Mouse (Mus musculus): ENCODE results near the gene Rimklb. TPM values are rescaled to one million over a fixed set of nuclear protein-coding genes. Genes with fewer than 3 reads are reported as not detected.
"Not testable (repeated sequence)": the region's sequence is repeated elsewhere in the genome, so short reads cannot be mapped to it uniquely, and the experiment has no call there.

Rimklb gene
- polyA plus RNA-seq, 1 experiment from 2014 or later, result 23.2 TPM

DNA sequence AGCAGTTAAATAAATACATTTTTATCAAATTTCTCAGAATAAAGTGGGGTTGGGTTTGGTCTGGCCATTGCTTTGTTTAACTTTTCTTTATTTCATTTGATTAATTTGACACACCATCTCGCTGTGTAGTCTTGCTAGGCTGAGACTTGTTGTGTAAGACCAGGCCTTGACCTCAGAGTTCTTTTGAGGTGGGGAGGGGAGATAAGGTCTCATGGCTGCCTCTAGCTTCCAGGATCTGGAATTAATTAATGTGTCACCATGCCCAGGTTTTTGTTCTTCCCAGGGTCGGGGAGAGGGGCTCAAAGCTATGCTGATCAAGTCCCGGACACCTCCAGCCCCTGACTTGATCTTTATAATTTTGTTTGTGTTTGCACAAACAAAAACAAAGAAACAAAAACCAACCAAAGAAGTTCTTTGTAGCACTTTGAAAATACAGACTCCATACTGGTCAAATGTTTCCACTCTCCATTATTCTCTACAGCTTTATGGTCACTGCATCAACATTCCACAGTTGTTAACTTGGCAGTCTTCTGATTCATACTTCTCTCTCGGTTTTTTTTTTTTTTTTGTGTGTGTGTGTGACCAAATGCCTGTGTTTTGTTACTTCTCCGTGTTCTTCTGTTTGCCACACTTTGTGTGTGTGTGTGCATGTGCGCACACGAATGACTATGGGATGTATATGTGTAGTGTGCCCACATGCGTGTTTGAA, 33.1 kb upstream of the Rimklb start:
- peak overlapping the region; percentile 17; the same call in 1 of the 2 replicates for H3K27ac ChIP-seq (ENCODE audit: low read depth, low read length)
- 62% methylated on average over 8 of the region's 8 CpGs for WGBS
- H3K9ac ChIP-seq (ENCODE audit: low read depth, low read length), result no peak overlapping the region
- H3K9me3 ChIP-seq (ENCODE audit: control insufficient read depth, low read length), result no peaks in the 10 kb centered on the region
- 0 out of 2 replicates have a peak, but pooled peaks cover 3% of the 10 kb centered on the region for H3K4me1 ChIP-seq (ENCODE audit: control insufficient read depth, insufficient read depth, low read length)
- no peak overlapping the region for H3K4me3 ChIP-seq (ENCODE audit: low read length)
- no peak for ATAC-seq (ENCODE audit: low FRiP score, low TSS enrichment)
- no peaks in the 10 kb centered on the region for H3K36me3 ChIP-seq (ENCODE audit: control insufficient read depth, insufficient read depth, low read length)
- H3K4me2 ChIP-seq (replicated peaks; ENCODE audit: low read depth, low read length), result no peak overlapping the region
- no peaks in the 10 kb centered on the region for H3K27me3 ChIP-seq (ENCODE audit: control insufficient read depth, insufficient read depth, low read length)

DNA sequence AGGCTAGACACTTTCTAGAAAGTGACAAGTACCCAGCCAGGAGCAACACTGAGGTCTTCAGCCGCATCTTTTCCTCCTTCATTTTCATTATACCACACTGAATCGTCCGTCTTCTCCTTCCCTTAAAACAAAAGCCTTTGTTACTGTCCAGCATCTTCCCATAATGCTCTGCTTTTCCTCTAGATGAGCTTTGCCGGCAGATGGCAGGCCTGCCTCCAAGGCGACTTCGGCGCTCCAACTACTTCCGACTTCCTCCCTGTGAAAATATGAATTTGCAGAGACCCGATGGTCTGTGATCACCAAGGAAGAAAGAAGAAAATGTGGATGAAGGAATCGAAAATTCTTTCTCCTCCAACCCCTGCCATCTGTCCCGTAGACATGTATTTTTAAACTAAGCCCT, 29.6 kb upstream of the Rimklb start:
- Histone ChIP-seq H3K4me1 (ENCODE audit: control insufficient read depth, insufficient read depth, low read length) (0 out of 2 replicates have a peak, but pooled peaks cover 3% of the 10 kb centered on the region), H3K27me3 (ENCODE audit: control insufficient read depth, insufficient read depth, low read length) (no peaks in the 10 kb centered on the region), H3K9ac (ENCODE audit: low read depth, low read length) (no peak overlapping the region), H3K4me2 (replicated peaks; ENCODE audit: low read depth, low read length) (no peak overlapping the region), H3K27ac (ENCODE audit: low read depth, low read length) (no peak overlapping the region), H3K4me3 (ENCODE audit: low read length) (no peak overlapping the region), H3K9me3 (ENCODE audit: control insufficient read depth, low read length) (no peaks in the 10 kb centered on the region), H3K36me3 (ENCODE audit: control insufficient read depth, insufficient read depth, low read length) (no peaks in the 10 kb centered on the region)
- WGBS, result 81% methylated on average over 11 of the region's 11 CpGs
- no peak for ATAC-seq (ENCODE audit: low FRiP score, low TSS enrichment)

DNA sequence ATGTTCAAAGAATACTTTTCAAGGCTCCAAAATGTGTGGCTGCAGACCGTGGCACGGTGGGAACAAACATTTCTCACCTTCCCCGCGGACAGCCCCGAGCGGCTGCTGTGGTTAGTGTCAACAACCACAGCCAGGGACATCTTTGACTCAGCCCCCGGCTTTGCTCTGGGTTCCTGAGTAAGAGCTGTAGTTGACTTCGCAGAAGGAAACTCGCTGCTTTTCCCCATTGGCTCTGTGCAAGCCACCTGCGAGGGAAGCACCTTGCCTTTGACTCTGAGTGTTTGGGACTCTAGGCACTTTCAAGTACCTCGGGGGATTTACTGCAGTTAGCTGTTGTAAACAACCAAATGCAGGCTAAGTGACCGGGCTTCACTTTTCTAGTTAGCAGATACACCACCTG, 29.0 kb upstream of the Rimklb start:
- Histone ChIP-seq H3K4me2 (replicated peaks; ENCODE audit: low read depth, low read length) (no peak overlapping the region), H3K4me1 (ENCODE audit: control insufficient read depth, insufficient read depth, low read length) (0 out of 2 replicates have a peak, but pooled peaks cover 3% of the 10 kb centered on the region), H3K9ac (ENCODE audit: low read depth, low read length) (no peak overlapping the region), H3K36me3 (ENCODE audit: control insufficient read depth, insufficient read depth, low read length) (no peaks in the 10 kb centered on the region), H3K27me3 (ENCODE audit: control insufficient read depth, insufficient read depth, low read length) (no peaks in the 10 kb centered on the region), H3K4me3 (ENCODE audit: low read length) (no peak overlapping the region), H3K9me3 (ENCODE audit: control insufficient read depth, low read length) (no peaks in the 10 kb centered on the region), H3K27ac (ENCODE audit: low read depth, low read length) (no peak overlapping the region)
- ATAC-seq (ENCODE audit: low FRiP score, low TSS enrichment), result no peak
- WGBS, result 25% methylated on average over 12 of the region's 12 CpGs

DNA sequence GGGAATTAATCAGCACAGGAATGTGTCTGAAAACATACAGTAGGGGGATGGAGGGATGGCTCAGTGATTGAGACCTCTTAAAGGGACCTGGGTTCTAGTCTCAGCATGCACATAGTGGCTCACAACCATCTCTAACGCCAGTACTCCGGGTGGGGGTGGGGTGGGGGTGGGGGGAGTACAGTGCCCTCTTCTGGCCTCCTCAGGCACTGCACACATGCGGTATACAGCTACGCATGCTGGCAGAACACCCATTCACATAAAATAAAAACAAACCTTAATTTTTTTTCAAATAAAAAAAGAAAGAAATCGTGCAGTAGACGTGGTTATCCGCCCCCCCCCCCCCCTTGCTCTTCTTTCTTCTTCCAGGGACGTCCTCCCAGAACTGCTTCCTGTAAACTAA, 24.7 kb upstream of the Rimklb start:
- no peak overlapping the region for H3K27ac ChIP-seq (ENCODE audit: low read depth, low read length)
- no peak overlapping the region for H3K9ac ChIP-seq (ENCODE audit: low read depth, low read length)
- H3K27me3 ChIP-seq (ENCODE audit: control insufficient read depth, insufficient read depth, low read length), result no peaks in the 10 kb centered on the region
- H3K9me3 ChIP-seq (ENCODE audit: control insufficient read depth, low read length), result no peaks in the 10 kb centered on the region
- no peak overlapping the region for H3K4me3 ChIP-seq (ENCODE audit: low read length)
- H3K4me2 ChIP-seq (replicated peaks; ENCODE audit: low read depth, low read length), result no peak overlapping the region
- ATAC-seq (ENCODE audit: low FRiP score, low TSS enrichment), result no peak
- no peaks in the 10 kb centered on the region for H3K4me1 ChIP-seq (ENCODE audit: control insufficient read depth, insufficient read depth, low read length)
- WGBS, result 86% methylated on average over 8 of the region's 8 CpGs
- H3K36me3 ChIP-seq (ENCODE audit: control insufficient read depth, insufficient read depth, low read length), result no peaks in the 10 kb centered on the region

DNA sequence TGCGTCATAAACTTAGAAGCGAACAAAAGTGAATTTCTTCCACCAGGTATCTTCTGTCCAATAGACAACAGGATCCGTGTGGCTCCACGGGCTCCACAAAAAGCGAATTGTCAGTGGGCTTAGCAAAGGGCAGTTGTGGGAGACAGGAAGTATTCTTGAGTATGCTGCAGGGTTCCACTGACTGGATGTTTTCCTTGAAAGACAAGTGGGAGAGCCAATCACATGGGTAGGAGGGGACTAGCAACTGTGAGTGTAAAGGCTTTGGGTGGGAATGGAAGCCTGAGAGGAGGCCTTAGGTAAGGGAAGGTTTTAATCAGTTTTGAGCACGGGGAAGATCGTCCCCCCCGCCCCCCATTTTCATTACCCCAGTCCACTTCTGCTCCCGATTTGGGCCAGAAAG, 24.0 kb upstream of the Rimklb start:
- ATAC-seq (ENCODE audit: low FRiP score, low TSS enrichment), result peak; percentile 90
- 67% methylated on average over 9 of the region's 9 CpGs for WGBS
- H3K9me3 ChIP-seq (ENCODE audit: control insufficient read depth, low read length), result no peaks in the 10 kb centered on the region

DNA sequence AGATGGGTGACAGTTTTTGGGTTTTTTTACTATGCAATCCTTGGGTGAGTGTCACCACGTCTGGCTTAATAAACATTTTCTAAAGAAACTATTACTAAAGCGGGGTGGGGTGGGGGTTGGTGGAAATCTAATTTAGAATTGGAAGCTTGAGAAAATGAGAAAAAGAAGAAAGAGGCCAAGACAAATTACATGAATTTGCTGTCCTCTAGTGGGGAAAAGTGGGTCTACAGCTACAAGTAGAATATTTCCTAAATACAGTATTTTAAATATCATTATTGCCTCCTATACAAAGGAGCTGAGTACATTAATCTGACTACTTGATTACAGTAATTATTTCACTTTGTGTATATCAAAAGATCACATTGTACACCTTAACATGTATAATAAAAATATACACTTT, 20.8 kb upstream of the Rimklb start:
- Histone ChIP-seq H3K4me3 (ENCODE audit: low read length) (no peak overlapping the region), H3K4me1 (ENCODE audit: control insufficient read depth, insufficient read depth, low read length) (no peaks in the 10 kb centered on the region), H3K4me2 (replicated peaks; ENCODE audit: low read depth, low read length) (no peak overlapping the region), H3K27me3 (ENCODE audit: control insufficient read depth, insufficient read depth, low read length) (no peaks in the 10 kb centered on the region), H3K36me3 (ENCODE audit: control insufficient read depth, insufficient read depth, low read length) (no peaks in the 10 kb centered on the region), H3K27ac (ENCODE audit: low read depth, low read length) (no peak overlapping the region), H3K9ac (ENCODE audit: low read depth, low read length) (no peak overlapping the region), H3K9me3 (ENCODE audit: control insufficient read depth, low read length) (no peaks in the 10 kb centered on the region)
- no peak for ATAC-seq (ENCODE audit: low FRiP score, low TSS enrichment)
- 37% methylated on average over 2 of the region's 2 CpGs for WGBS

More for the DNA sequence above, 24.0 kb upstream of the Rimklb start:
- Histone ChIP-seq H3K4me2 (replicated peaks; ENCODE audit: low read depth, low read length) (no peak overlapping the region), H3K27me3 (ENCODE audit: control insufficient read depth, insufficient read depth, low read length) (no peaks in the 10 kb centered on the region), H3K36me3 (ENCODE audit: control insufficient read depth, insufficient read depth, low read length) (no peaks in the 10 kb centered on the region), H3K27ac (ENCODE audit: low read depth, low read length) (no peak overlapping the region), H3K4me1 (ENCODE audit: control insufficient read depth, insufficient read depth, low read length) (no peaks in the 10 kb centered on the region), H3K9ac (ENCODE audit: low read depth, low read length) (no peak overlapping the region), H3K4me3 (ENCODE audit: low read length) (no peak overlapping the region)

DNA sequence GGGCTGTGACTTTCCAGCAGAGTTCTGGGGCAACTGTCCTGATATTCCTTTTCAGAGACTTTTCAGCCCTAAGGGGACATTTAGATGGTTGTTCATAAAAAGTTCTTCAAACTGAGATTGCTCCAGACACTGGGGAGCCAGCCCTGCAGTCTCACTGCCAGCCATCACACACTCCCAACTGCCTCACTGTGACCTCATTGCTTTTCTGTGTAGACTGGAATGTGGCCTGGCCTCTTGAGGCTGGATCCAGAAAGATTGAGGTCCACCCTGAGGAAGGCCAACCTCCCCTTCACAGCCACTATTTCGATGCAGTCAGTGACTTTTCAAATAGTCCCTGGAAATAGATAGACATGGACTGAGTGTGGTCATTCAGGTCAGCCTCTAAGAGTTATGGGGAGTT, 19.1 kb upstream of the Rimklb start:
- Histone ChIP-seq H3K4me1 (ENCODE audit: control insufficient read depth, insufficient read depth, low read length) (no peaks in the 10 kb centered on the region), H3K9ac (ENCODE audit: low read depth, low read length) (no peak overlapping the region), H3K27me3 (ENCODE audit: control insufficient read depth, insufficient read depth, low read length) (no peaks in the 10 kb centered on the region), H3K4me2 (replicated peaks; ENCODE audit: low read depth, low read length) (no peak overlapping the region), H3K4me3 (ENCODE audit: low read length) (no peak overlapping the region), H3K27ac (ENCODE audit: low read depth, low read length) (no peak overlapping the region), H3K36me3 (ENCODE audit: control insufficient read depth, insufficient read depth, low read length) (no peaks in the 10 kb centered on the region), H3K9me3 (ENCODE audit: control insufficient read depth, low read length) (no peaks in the 10 kb centered on the region)
- no peak for ATAC-seq (ENCODE audit: low FRiP score, low TSS enrichment)
- 54% methylated on average over 1 of the region's 1 CpGs for WGBS

DNA sequence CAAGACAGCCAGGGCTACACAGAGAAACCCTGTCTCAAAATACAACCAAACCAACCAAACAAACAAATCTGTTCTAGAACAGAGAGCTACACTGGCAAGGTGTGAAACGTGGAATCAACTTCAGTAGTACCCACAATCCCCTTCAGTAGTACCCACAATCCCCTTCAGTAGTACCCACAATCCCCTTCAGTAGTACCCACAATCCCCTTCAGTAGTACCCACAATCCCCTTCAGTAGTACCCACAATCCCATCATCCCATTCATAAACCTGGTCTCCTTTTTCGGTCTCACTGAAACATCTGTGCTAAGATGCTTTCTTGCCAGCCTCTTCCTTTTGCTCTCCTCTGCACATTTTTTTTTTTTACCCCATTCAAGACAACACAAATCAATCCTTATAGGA, 17.2 kb upstream of the Rimklb start:
- not testable (repeated sequence) for H3K27me3 ChIP-seq (ENCODE audit: control insufficient read depth, insufficient read depth, low read length); H3K4me1 ChIP-seq (ENCODE audit: control insufficient read depth, insufficient read depth, low read length); H3K9ac ChIP-seq (ENCODE audit: low read depth, low read length); H3K4me2 ChIP-seq (replicated peaks; ENCODE audit: low read depth, low read length); ATAC-seq (ENCODE audit: low FRiP score, low TSS enrichment); H3K36me3 ChIP-seq (ENCODE audit: control insufficient read depth, insufficient read depth, low read length); H3K9me3 ChIP-seq (ENCODE audit: control insufficient read depth, low read length); H3K27ac ChIP-seq (ENCODE audit: low read depth, low read length); H3K4me3 ChIP-seq (ENCODE audit: low read length)
- 93% methylated on average over 2 of the region's 2 CpGs for WGBS

DNA sequence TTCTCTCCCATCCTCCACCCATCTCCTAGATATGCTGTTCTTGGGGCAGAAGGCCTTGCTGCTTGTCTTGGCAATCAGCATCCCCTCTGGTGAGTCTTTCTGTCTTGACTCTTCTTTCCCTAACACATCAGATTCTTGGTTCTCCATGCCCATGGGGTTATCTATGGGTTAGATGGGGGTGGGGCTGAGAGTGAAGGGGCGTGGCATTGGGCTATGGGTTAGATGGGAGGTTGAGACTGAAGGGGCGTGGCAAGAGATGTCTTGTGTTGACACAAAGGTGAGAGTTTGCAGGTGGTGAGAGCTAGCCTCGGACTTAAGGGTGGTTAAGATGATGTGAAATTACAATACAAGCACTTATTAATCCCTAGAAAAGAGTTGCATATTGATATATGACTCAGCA, 15.8 kb upstream of the Rimklb start:
- 76% methylated on average over 3 of the region's 3 CpGs for WGBS
- H3K9ac ChIP-seq (ENCODE audit: low read depth, low read length), result no peak overlapping the region
- no peak overlapping the region for H3K27ac ChIP-seq (ENCODE audit: low read depth, low read length)
- no peak for ATAC-seq (ENCODE audit: low FRiP score, low TSS enrichment)
- H3K4me2 ChIP-seq (replicated peaks; ENCODE audit: low read depth, low read length), result no peak overlapping the region
- no peak overlapping the region for H3K4me3 ChIP-seq (ENCODE audit: low read length)
- no peaks in the 10 kb centered on the region for H3K4me1 ChIP-seq (ENCODE audit: control insufficient read depth, insufficient read depth, low read length)
- no peaks in the 10 kb centered on the region for H3K9me3 ChIP-seq (ENCODE audit: control insufficient read depth, low read length)
- H3K36me3 ChIP-seq (ENCODE audit: control insufficient read depth, insufficient read depth, low read length), result no peaks in the 10 kb centered on the region
- H3K27me3 ChIP-seq (ENCODE audit: control insufficient read depth, insufficient read depth, low read length), result no peaks in the 10 kb centered on the region

All from kidney, embryonic 14.5 days (tissue).